Comparison of ENCODE assay signal across 8 mouse cellular contexts in genomic region chr9:15306398-15307119, GRCm38 (mm10). TPM values are rescaled to one million over a fixed set of nuclear protein-coding genes. Genes with fewer than 3 reads are reported as not detected.
A peak's percentile ranks its signal among the peaks of the same experiment; 100 is the strongest.
DNase-seq lines count a peak whose midpoint lies in the region; ATAC-seq and TF ChIP-seq lines count a peak whose summit lies in the region.

TSS of gene 4931406C07Rik (minus strand) at chr9:15306448.

- no peaks in the 10 kb centered on the region for H3K9me3 ChIP-seq in G1E (replicated peaks)
- H3K9me3 ChIP-seq in embryonic facial prominence, embryonic 10.5 days: no peaks in the 10 kb centered on the region
- H3K9me3 ChIP-seq in limb, embryonic 15.5 days: no peaks in the 10 kb centered on the region

- no peaks in the 10 kb centered on the region for H3K27me3 ChIP-seq in G1E (ENCODE audit: insufficient read depth, low read length)
- H3K27me3 ChIP-seq in embryonic facial prominence, embryonic 10.5 days (replicated peaks; ENCODE audit: low read depth, poor library complexity, severe bottlenecking): no peaks in the 10 kb centered on the region
- no peaks in the 10 kb centered on the region for H3K27me3 ChIP-seq in limb, embryonic 15.5 days
- no peaks in the 10 kb centered on the region for H3K27me3 ChIP-seq in splenic B cell, adult 2 months (ENCODE audit: control insufficient read depth, insufficient read depth, low read length, poor library complexity, severe bottlenecking)

- H3K9ac ChIP-seq in limb, embryonic 15.5 days: peak within 1 kb of the TSS; percentile 99

- WGBS in embryonic facial prominence, embryonic 10.5 days: under 1% methylated on average over 35 of the region's 35 CpGs
- WGBS in limb, embryonic 15.5 days: under 1% methylated on average over 35 of the region's 35 CpGs

- peaks cover 49% of the 10 kb centered on the region for H3K4me1 ChIP-seq in G1E (ENCODE audit: insufficient read depth, low read depth, low read length)
- H3K4me1 ChIP-seq in embryonic facial prominence, embryonic 10.5 days: peaks cover 28% of the 10 kb centered on the region
- H3K4me1 ChIP-seq in limb, embryonic 15.5 days: peaks cover 12% of the 10 kb centered on the region

- H3K36me3 ChIP-seq in G1E (replicated peaks): peaks cover 34% of the 10 kb centered on the region
- peaks cover 48% of the 10 kb centered on the region for H3K36me3 ChIP-seq in embryonic facial prominence, embryonic 10.5 days (replicated peaks)
- peaks cover 25% of the 10 kb centered on the region for H3K36me3 ChIP-seq in limb, embryonic 15.5 days
- H3K36me3 ChIP-seq in splenic B cell, adult 2 months (ENCODE audit: control insufficient read depth, insufficient read depth, low read length, poor library complexity, severe bottlenecking): peaks cover 3% of the 10 kb centered on the region; the same call in 1 of the 2 replicates

- DNase-seq in layer of hippocampus, adult 18-20 months (ENCODE audit: low spot score in 2 of 2): peak in 1 of 2 experiments; percentile 48
- DNase-seq in layer of hippocampus, adult 9-10 months (ENCODE audit: low spot score): no peak
- peak; percentile 13 for DNase-seq in G1E (ENCODE audit: low spot score)
- DNase-seq in embryonic facial prominence, embryonic 10.5 days (ENCODE audit: low spot score): no peak
- peak; percentile 28 for DNase-seq in splenic B cell, adult 2 months (ENCODE audit: low read depth, low spot score)
- DNase-seq in cerebellum, adult 8-10 months: no peak

- no peak for TF ChIP-seq CTCF in G1E (IDR thresholded peaks at IDR 0.05; ENCODE audit: low read depth, low read length)

- peak within 1 kb of the TSS; percentile 93 for H3K4me3 ChIP-seq in G1E (ENCODE audit: low read depth, low read length)
- H3K4me3 ChIP-seq in embryonic facial prominence, embryonic 10.5 days: peak within 1 kb of the TSS; percentile 90
- peak within 1 kb of the TSS; percentile 91 for H3K4me3 ChIP-seq in limb, embryonic 15.5 days

- peak within 1 kb of the TSS; percentile 98 for H3K27ac ChIP-seq in embryonic facial prominence, embryonic 10.5 days (replicated peaks)
- peak within 1 kb of the TSS; percentile 94 for H3K27ac ChIP-seq in limb, embryonic 15.5 days

- peak within 1 kb of the TSS; percentile 63 for H3K4me2 ChIP-seq in limb, embryonic 15.5 days

- ATAC-seq in G1E (ENCODE audit: extremely low read depth, insufficient number of reproducible peaks, low FRiP score, poor library complexity, severe bottlenecking): no peak
- peak in 1 of 2 experiments; percentile 1; a peak in 2 of 4 replicates for ATAC-seq in hematopoietic stem cell, adult 5-6 weeks (replicated peaks in 1 of 2; ENCODE audit: insufficient read depth in 1 of 2, low FRiP score in 2 of 2, low TSS enrichment in 1 of 2, low read depth in 1 of 2, poor library complexity in 2 of 2, severe bottlenecking in 2 of 2)
- ATAC-seq in limb, embryonic 15.5 days (ENCODE audit: insufficient number of reproducible peaks, low FRiP score, low TSS enrichment, low read depth): peak; percentile 68

RNA-seq across cellular contexts. Expression of gene 4931406C07Rik, which starts in this region (rescaled TPM):
- 10 to 100 TPM; 16.7 to 18.2 TPM for total RNA-seq in layer of hippocampus, adult 18-20 months (2021)
- total RNA-seq in G1E (2014; fragmentation: Nextera tagmentation) (26.9 and 28.0 TPM in 2 replicates), G1E (2017) (10.0 and 12.8 TPM in 2 replicates)
- 1.6 and 1.8 TPM in 2 replicates for polyA plus RNA-seq in G1E (2012)
- 5.4 and 6.8 TPM in 2 replicates for polyA plus RNA-seq in embryonic facial prominence, embryonic 10.5 days (2016; fragmentation: Nextera tagmentation; extraction: Ambion mirVana)
- total RNA-seq in hematopoietic stem cell, adult 5-6 weeks (2017): 26.7 and 32.0 TPM in 2 replicates
- polyA plus RNA-seq in limb, embryonic 15.5 days (2015; fragmentation: Nextera tagmentation; extraction: Ambion mirVana): 8.0 and 10.1 TPM in 2 replicates

Comparison
In these comparisons a context has a peak if more than half of its experiments do, and no peak if none do; other contexts are left out.
1. DNase-seq: peak in G1E (single experiment) and splenic B cell, adult 2 months (single experiment); none in layer of hippocampus, adult 9-10 months (single experiment), embryonic facial prominence, embryonic 10.5 days (single experiment) and cerebellum, adult 8-10 months (single experiment).
2. Peak in every context shown above with its lines, with median percentiles within 50 percentile points of each other: H3K4me3 ChIP-seq.